11 mouse cellular contexts compared by ENCODE assay signal in the genomic region with DNA sequence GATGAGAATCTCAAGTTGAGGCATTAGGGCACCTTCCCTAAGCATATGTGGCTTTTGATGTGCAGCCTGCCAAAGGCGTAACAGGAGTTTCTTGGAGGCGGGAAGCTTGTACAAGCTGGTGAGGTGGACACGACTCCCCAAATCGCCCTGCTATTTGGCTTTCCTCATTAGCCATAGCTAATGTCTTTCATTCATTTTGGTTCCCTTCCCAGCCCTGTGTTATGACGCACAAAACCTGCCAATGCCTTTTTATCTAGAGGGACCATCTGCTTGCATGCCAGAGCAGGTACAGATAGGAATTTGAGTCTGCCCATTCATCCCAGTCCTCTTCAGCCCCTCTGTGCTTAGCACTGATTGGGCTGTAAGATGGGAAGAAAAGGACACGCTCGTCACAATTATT. TPM values are rescaled to one million over a fixed set of nuclear protein-coding genes. Genes with fewer than 3 reads are reported as not detected.
DNase-seq lines count a peak whose midpoint lies in the region; ATAC-seq and TF ChIP-seq lines count a peak whose summit lies in the region.
"Had no signal": no experiment of that assay in that cellular context is flagged by ENCODE, and none has a peak within 500 bp of the region (broad histone marks: within the 10 kb centered on the region; RNA-seq: fewer than 3 reads in every experiment).

No protein-coding gene starts in this region.

- H3K79me2 ChIP-seq in liver, adult 2 months (ENCODE audit: control insufficient read depth, insufficient read depth, low read length), result no peaks in the 10 kb centered on the region

- H3K27ac ChIP-seq in heart, embryonic 13.5 days (replicated peaks), result peak overlapping the region; percentile 75
- peak overlapping the region; percentile 79 for H3K27ac ChIP-seq in liver, adult 2 months (replicated peaks; ENCODE audit: insufficient read depth, low read depth, low read length)
- no peak overlapping the region for H3K27ac ChIP-seq in midbrain, embryonic 16.5 days (ENCODE audit: low read length)
- H3K27ac ChIP-seq: forebrain, embryonic 12.5 days had no signal

- no peak for DNase-seq in heart, postnatal 10 days
- peak; percentile 28 to 36 for DNase-seq in urinary bladder, adult 18-20 months (ENCODE audit: low spot score in 2 of 2)
- no peak for DNase-seq in urinary bladder, postnatal 4 days (ENCODE audit: low spot score in 2 of 2)
- no peak for DNase-seq in liver, adult 2 months (ENCODE audit: extremely low read depth, low read depth, low spot score)
- DNase-seq in ovary, postnatal 10 days (ENCODE audit: low spot score), result no peak

- H3K4me2 ChIP-seq in heart, embryonic 13.5 days, result no peak overlapping the region
- H3K4me2 ChIP-seq in midbrain, embryonic 16.5 days (ENCODE audit: low read length), result no peak overlapping the region
- H3K4me2 ChIP-seq: forebrain, embryonic 12.5 days; hindbrain, embryonic 15.5 days had no signal

- no peaks in the 10 kb centered on the region for H3K9me3 ChIP-seq in heart, embryonic 13.5 days
- no peaks in the 10 kb centered on the region for H3K9me3 ChIP-seq in midbrain, embryonic 16.5 days (replicated peaks; ENCODE audit: control insufficient read depth, low read length, poor library complexity, severe bottlenecking)
- H3K9me3 ChIP-seq: forebrain, embryonic 12.5 days; hindbrain, embryonic 15.5 days; megakaryocyte, embryonic 14.5 days had no signal

- no peak for TF ChIP-seq CTCF in liver, adult 2 months (IDR thresholded peaks at IDR 0.05; ENCODE audit: low read depth, low read length)

- no peak for TF ChIP-seq POLR2A in liver, adult 2 months (IDR thresholded peaks at IDR 0.05; ENCODE audit: extremely low read depth, insufficient read depth, low read length)

- 81% methylated on average over 7 of the region's 7 CpGs for WGBS in heart, embryonic 13.5 days
- WGBS in liver, adult 2 months, result 91% methylated on average over 7 of the region's 7 CpGs
- WGBS in midbrain, embryonic 16.5 days, result 80% methylated on average over 7 of the region's 7 CpGs

- peaks cover 95% of the 10 kb centered on the region for H3K4me1 ChIP-seq in heart, embryonic 13.5 days
- peaks cover 16% of the 10 kb centered on the region for H3K4me1 ChIP-seq in liver, adult 2 months (ENCODE audit: control insufficient read depth, insufficient read depth, low read length)
- no peaks in the 10 kb centered on the region; the same call in 1 of the 2 replicates for H3K4me1 ChIP-seq in midbrain, embryonic 16.5 days (ENCODE audit: control insufficient read depth, insufficient read depth, low read length)

- H3K9ac ChIP-seq in heart, embryonic 13.5 days, result no peak overlapping the region; the same call in 1 of the 2 replicates
- H3K9ac ChIP-seq in liver, adult 2 months (ENCODE audit: low read depth, low read length), result no peak overlapping the region
- no peak overlapping the region for H3K9ac ChIP-seq in midbrain, embryonic 16.5 days (ENCODE audit: low read depth, low read length)
- H3K9ac ChIP-seq: forebrain, embryonic 12.5 days; hindbrain, embryonic 15.5 days had no signal

- H3K27me3 ChIP-seq in heart, embryonic 13.5 days (replicated peaks), result no peaks in the 10 kb centered on the region
- H3K27me3 ChIP-seq in liver, adult 2 months (ENCODE audit: control insufficient read depth, insufficient read depth, low read length), result no peaks in the 10 kb centered on the region
- no peaks in the 10 kb centered on the region for H3K27me3 ChIP-seq in midbrain, embryonic 16.5 days (ENCODE audit: control insufficient read depth, insufficient read depth, low read depth, low read length)
- H3K27me3 ChIP-seq: forebrain, embryonic 12.5 days; hindbrain, embryonic 15.5 days; megakaryocyte, embryonic 14.5 days had no signal

- no peak for ATAC-seq in heart, embryonic 13.5 days (ENCODE audit: extremely low read depth, insufficient number of reproducible peaks, low FRiP score, low TSS enrichment)
- no peak for ATAC-seq in CD4-positive, CD25-positive, alpha-beta regulatory T cell, adult 4 months
- no peak for ATAC-seq in midbrain, embryonic 16.5 days

- peaks cover 37% of the 10 kb centered on the region for H3K36me3 ChIP-seq in heart, embryonic 13.5 days
- H3K36me3 ChIP-seq in liver, adult 2 months (ENCODE audit: control insufficient read depth, insufficient read depth, low read length), result no peaks in the 10 kb centered on the region
- H3K36me3 ChIP-seq in midbrain, embryonic 16.5 days (ENCODE audit: control insufficient read depth, insufficient read depth, low read length), result no peaks in the 10 kb centered on the region
- H3K36me3 ChIP-seq: hindbrain, embryonic 15.5 days had no signal

- no peak overlapping the region for H3K4me3 ChIP-seq in heart, embryonic 13.5 days
- H3K4me3 ChIP-seq in liver, adult 2 months (ENCODE audit: insufficient read depth, low read depth, low read length), result no peak overlapping the region
- no peak overlapping the region for H3K4me3 ChIP-seq in midbrain, embryonic 16.5 days (ENCODE audit: low read depth, low read length)
- H3K4me3 ChIP-seq: forebrain, embryonic 12.5 days; hindbrain, embryonic 15.5 days; megakaryocyte, embryonic 14.5 days had no signal

- intact Hi-C loops in heart, postnatal 10 days (cut with DNase I), result no loop called here

RNA-seq across cellular contexts. Expression of gene Timp3, which starts 40.2 kb away (rescaled TPM):
- polyA plus RNA-seq in heart, embryonic 13.5 days (2015; fragmentation: Nextera tagmentation; extraction: Ambion mirVana), result 65.6 and 69.3 TPM in 2 replicates
- total RNA-seq in heart, postnatal 10 days (2021), result 100 to 1,000 TPM; 112 to 223 TPM
- total RNA-seq in liver, adult 2 months (2014; rRNA removed), result 12.8 and 17.6 TPM in 2 replicates
- 5.2 and 5.6 TPM in 2 replicates for polyA plus RNA-seq in liver, adult 2 months (2012; rRNA removed)
- polyA plus RNA-seq in CD4-positive, CD25-positive, alpha-beta regulatory T cell, adult 4 months (2017; shearing (Covaris generic)), result not detected
- 30.9 and 37.4 TPM in 2 replicates for polyA plus RNA-seq in midbrain, embryonic 16.5 days (2015; fragmentation: Nextera tagmentation; extraction: Ambion mirVana)

Comparison
In these comparisons a context has a peak if more than half of its experiments do, and no peak if none do; other contexts are left out.
1. DNase-seq: peak in urinary bladder, adult 18-20 months (2 of 2); none in heart, postnatal 10 days (0 of 2), urinary bladder, postnatal 4 days (0 of 2), liver, adult 2 months (single experiment) and ovary, postnatal 10 days (single experiment).